Mouse (Mus musculus) brain, adult 2 months (tissue): ENCODE measurements around the gene Rps6kc1.
A peak's percentile ranks its signal among the peaks of the same experiment; 100 is the strongest.

Experiments
- DNase-seq: peaks from one replicate; pipeline ENCODE4 v3.0.0; 2011; ENCODE audit warnings: low read depth, low spot score

Rps6kc1 gene

GRCm38 (mm10) chr1:190901082-190901481 lies 10.5 kb downstream of the Rps6kc1 start:
- DNase-seq, result no peak

- no peak for DNase-seq
Observed at GRCm38 (mm10) chr1:190898899-190899575, 12.5 kb downstream of the Rps6kc1 start.

GRCm38 (mm10) chr1:190898186-190898585 lies 13.4 kb downstream of the Rps6kc1 start:
- no peak for DNase-seq

DNA sequence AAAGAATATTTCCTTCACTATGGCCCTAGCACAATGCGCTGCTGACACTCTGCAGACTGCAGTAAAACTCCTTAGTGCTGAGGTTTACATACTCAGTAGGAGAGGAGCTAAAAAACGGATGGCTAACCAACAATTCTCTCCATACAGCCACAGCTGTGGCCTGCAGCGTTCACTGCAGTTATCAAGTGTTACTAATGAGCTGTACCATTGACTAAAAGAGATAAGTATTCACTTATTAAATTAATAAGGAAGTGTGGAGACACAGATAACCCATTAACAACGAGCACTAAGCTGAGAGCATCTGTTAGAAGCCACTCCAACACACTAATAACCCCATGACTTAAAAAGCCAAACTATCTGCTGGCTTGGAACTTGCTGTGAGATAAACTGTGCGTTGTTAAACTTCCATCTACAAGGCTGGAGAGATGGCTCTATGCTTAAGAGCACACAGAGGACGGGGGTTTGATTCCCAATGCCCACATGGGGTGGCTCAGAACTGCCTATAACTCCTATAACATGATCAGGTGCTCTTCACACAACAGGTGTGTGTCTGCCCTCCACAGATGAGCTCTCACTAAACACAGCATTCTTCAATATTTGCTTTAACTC lies 17.9 kb downstream of the Rps6kc1 start:
- no peak for DNase-seq

GRCm38 (mm10) chr1:190888646-190889045 lies 22.9 kb downstream of the Rps6kc1 start:
- no peak for DNase-seq

DNA sequence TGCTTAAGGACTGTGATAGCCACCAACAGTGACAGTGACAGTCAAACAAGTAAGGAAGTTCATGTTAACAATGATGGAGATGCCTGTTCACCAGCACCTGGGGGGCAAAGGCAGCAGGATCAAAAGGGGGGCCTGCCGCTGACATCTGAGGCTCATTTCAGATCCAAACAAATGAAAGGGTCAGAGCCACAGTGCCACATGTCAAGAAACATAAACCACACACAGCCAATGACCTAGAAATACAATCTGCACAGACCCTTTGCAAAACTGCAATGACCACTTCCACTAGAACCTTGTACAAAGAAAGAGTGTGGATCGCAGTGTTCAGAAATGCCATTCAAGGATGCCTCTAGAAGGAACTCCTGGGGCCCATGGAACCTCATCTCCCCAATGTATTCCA lies 23.5 kb downstream of the Rps6kc1 start:
- no peak for DNase-seq

DNA sequence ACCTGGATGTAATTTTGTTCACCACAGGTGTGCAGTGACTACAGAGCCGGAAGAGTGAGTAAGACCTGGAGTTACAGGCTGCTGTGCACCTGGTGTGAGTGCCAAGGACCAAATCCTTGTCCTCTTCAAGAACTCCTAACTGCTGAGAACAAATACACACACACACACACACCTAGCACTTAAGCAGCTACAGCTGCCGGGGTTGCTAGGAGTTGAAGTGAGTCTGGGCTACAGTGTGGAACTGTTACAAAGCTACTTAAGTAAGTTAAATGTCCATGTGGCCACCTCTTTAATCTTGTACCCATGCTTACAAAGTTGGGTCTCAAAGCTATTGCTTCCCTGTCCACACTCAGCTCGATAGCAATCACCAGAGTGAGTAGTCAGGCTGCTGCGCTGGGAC lies 25.6 kb downstream of the Rps6kc1 start:
- no peak for DNase-seq

GRCm38 (mm10) chr1:190881422-190881821 lies 30.1 kb downstream of the Rps6kc1 start:
- peak; percentile 81 for DNase-seq

- no peak for DNase-seq
Observed at GRCm38 (mm10) chr1:190880638-190881037, 30.9 kb downstream of the Rps6kc1 start.

GRCm38 (mm10) chr1:190875751-190876150 lies 35.8 kb downstream of the Rps6kc1 start:
- DNase-seq, result peak; percentile 52

DNA sequence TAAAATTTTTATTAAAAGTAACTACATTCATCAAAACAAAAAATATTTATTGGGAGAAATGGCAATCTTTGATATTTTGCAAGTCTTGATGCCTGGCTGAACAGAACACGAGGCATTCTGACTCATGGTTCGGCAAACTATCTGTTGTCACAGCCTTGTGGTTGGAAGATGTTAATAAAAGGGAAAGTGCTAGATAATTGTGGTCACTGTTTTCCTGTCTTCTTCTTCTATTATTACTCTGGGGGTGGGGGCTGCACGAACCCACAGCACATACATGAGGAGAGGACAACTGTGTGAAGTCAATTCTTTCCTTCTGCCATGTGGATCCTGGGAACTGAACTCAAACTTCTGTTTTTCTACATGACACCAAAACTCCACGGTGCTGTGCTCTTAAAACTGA lies 36.5 kb downstream of the Rps6kc1 start:
- DNase-seq, result no peak

DNA sequence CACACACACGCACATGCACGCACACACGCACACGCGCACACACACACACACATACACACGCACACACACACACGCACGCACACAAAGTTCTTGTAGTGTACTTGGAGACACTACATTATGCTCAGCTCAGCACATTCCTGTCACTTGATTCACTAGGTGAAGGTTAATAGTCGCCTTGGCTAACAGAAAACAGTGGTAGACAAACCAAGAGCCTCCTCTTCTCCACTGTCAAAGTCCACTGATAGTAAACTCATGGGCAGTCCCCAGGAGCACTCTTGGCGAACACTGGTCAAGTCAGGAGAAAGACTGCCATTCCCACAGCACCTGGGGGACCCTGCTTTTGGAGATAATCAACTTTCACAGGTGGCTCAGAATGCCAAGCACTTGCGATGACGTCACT lies 40.5 kb downstream of the Rps6kc1 start:
- DNase-seq, result no peak

GRCm38 (mm10) chr1:190869996-190870395 lies 41.6 kb downstream of the Rps6kc1 start:
- no peak for DNase-seq

DNA sequence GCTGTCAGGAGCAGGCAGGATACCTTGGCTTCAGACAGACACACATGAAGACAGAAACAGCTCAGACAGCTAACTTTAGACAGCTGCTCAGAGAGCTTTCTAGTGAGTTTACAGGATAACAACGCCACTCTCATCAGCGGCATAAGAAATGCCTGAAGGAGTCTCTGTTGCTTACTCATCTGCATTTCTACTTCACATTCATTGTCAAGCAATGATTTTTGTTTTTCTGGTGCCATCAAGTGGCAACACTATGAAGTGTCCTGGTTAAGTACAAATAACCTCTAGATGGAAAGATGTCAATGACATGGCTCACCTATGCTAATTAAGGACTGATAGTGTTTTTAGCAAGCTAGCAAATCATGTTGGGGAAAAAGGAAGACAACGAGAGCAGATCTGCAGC lies 42.8 kb downstream of the Rps6kc1 start:
- DNase-seq, result peak; percentile 55

GRCm38 (mm10) chr1:190861626-190862025 lies 49.9 kb downstream of the Rps6kc1 start:
- peak; percentile 45 for DNase-seq

DNA sequence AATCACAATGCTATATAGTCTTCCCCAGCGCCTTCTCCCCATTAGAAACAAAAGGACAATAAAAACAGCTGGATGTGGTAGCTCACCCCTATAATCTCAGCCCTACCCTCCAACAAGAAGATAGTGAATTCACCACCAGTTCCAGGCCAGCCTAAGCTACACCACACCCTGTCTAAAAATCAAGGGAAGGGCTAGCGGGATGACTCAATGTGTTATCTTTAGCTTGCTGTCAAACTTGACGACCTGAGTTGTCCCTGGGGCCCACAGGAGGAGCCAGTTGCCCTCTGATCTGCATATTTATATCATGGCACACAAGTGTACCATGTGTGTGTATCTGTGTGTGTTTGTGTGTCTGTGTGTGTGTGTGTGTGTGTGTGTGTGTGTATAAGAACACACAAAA lies 57.1 kb downstream of the Rps6kc1 start:
- DNase-seq, result no peak

DNA sequence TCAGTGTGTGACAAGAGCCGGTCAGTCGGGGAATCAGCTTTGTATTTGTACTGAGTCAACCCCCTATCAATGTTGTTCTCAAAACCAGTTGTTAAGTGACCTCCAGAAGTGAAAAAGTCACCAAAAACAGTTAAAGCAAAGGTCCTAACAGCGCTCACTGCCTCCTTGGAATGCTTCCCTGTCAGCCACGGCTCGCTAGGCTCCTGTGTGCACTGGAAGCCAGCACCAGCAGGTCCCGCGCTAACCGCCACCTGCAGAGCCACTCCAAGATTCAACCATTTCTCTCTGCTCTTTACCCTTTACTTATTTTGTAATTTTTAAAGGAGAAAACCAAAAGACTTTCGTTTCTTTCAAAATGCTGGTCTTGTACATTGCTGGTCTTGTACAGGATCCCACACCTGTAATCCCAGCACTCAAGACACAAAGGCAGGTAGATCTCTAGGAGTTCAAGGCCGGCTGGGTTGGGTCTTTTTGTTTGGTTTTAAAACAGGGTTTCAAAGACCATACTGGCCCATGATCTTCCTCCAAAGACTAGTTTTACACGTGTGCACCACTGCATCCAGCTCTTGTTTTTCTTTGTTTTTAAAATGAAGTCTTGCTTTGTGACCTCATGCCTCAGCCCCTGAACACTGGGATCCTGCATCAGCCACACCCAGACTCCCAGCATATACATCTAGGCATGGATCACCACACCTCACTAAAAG lies 62.3 kb downstream of the Rps6kc1 start:
- DNase-seq, result no peak

- no peak for DNase-seq
Observed at GRCm38 (mm10) chr1:190848676-190849075, 62.9 kb downstream of the Rps6kc1 start.

DNA sequence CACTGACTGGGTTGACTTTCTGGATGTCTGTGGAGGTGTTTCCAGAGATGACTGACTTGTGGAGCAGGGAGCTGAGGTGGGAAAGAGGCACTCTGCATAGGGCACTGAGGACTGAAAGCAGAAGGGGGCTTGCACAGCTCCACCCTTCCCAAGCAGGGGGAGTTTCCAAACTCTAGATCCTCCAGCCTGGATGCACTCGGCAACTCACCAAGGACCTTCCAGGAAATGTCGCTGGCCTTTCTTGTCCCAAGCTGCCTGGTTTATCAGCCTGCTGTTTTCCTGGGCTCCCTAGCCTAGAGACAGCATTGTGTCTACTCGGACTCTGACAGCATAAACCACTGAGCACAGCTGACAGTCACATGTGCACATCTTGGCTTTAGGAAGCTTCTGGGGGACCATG lies 64.6 kb downstream of the Rps6kc1 start:
- DNase-seq, result no peak

DNA sequence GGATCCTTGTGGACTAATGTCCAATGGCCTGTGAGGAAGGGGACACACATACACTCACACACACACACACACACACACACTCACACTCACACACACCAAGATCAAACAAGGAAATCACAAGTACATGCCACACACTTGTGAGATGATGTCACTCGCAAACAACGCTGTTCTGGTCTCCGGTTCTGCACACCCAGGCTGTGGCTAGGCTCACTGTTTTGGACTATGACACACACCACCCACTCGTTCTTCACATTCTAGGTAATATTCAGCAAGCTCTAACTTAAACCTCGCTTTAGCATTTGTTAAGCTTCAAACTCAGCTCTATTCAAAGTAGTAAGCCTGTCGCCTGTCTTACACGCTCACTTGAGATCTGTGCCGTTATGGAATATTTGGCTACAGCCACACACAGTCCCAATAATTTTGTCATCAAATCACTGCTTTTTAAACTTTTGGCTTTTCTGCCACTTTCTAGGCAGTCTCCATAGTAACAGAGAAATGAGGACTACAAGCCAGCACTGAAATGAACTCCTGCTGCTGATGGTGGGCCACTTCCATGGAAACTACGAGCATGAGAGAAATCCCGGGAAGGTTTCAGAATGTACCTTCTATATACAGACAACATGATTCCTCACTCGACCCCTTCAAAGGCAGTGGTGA lies 65.4 kb downstream of the Rps6kc1 start:
- DNase-seq, result peak; percentile 53

DNA sequence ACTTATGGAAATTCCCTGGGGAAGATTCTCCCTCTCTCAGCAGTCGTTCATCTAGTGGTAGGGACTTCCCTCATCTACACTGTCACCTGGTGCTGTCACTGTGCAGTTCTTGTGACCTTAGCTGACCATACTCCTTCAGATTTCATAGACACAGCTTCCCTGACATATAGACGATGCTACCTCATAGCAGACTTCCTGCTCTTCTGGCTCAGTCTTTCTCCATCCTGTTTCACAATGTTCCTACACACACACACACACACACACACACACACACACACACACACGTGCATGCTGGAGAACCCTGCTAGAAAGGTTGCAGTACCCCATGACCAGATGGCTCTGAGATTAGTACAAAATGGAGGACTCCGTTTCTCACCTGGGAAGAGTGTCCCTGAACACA lies 66.2 kb downstream of the Rps6kc1 start:
- no peak for DNase-seq

DNA sequence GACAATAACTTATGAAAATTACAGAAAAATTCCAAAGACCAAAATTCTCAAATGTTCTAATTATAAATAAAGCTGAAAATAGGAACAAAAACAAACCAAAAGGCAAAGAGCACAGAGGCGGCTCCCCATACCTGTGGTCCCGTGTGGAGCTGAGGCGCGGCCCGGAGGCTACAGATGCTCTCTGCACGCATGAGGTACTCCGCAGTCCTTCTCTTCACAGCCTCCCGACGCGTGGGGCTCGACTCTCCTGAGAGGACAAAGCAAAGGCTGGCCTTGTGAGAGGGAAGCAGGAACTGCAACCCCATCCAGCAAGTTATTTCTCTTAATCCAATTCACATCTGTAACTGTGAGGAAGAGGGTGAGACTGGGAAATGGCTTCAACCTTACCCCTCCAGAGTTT lies 67.2 kb downstream of the Rps6kc1 start:
- DNase-seq, result no peak
